Mouse (Mus musculus): ENCODE measurements around the gene Plod3.
A peak's percentile ranks its signal among the peaks of the same experiment; 100 is the strongest.

Gene Plod3

GRCm38 (mm10) chr5:137026092-137026491 lies 39.3 kb downstream of the Plod3 start, which contains the start of gene Vgf:
Vgf (plus strand) TSS chr5:137026392.
- no peak for DNase-seq

DNA sequence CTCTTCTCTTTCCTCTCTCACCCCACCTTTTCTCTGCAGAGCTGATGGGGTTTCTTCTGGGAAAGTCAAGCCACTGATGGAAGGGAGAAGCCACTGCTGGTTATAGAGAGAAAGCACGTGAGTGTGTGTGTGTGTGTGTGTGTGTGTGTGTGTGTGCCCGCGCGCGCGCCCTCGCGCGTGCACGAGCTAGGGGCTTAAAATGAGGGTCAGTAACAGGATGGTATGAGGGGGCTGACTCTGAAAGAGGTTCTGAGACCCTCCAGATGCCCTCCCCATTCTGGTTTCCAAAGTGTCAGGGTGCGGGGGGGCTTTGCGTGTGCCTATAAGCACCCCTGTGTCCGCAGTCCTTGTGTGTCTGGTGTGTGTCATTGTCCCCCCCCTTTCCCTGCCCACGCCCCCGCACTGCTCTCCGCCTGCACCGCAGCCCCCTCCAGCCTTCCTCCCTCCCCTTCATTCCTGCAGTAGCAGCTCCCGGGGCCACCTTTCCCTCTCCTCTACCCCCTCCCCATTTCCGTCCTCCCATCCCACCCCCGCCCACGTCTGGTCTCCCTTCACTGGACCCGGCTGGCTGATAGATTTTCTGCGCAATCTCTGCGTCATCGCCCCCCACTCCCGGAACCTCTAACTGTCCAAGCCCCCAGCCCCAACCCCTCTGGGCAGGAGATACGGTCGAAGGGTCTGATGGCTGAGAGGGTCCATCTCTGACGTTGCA lies 41.9 kb downstream of the Plod3 start:
- no peak for DNase-seq

DNA sequence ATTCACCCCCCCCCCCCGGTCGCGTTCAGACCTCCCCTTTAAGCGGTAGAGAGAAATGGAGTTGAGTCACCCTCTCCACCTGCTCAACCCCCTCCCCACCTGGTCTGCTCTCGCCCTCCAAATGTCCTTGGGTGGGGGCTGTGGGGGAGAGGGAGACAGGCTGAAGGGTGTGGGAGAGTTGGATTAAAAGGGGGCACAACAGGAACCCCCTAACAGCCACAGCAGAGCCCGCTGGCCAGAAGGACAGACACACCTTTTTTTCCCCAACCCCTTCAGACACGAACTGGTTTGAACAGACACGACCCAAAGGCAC lies 42.4 kb downstream of the Plod3 start:
- no peak for DNase-seq

DNA sequence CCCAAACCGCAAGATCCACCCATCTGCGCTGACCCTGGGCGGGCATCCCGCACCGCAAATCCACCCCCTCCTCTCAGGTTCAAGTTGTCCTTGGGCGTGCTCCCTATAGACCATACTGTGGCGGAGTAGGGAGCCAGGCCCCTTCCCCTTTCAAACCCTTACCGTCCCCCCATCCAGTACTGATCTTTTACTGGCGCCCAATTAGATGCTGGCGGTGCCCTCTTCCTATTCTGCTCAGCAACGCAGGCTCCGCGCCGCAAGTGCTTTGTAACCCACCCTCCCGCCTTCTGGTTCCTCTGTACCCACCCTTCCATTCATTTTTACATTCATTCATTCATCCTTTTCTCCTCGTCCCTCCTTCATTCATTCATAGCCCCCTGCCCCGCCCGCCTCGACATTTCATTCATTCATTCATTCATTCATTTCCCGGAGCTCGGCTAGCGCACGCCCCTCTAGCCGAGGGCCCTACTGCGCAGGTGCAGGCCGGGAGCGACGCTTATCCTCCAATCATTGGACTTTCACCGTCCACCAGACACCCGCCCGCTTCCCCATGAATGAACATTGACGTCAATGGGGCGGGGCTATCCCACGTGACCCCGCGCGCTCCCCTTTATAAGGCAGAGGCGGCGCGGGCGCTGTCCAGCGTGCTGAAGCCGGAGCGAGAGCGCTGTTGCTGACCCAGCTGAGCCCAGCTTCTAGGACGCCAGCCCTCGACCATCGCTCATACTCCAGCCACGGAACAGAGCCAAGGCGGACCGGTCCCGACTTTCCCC lies 43.0 kb downstream of the Plod3 start:
- peak; percentile 99 for DNase-seq

DNA sequence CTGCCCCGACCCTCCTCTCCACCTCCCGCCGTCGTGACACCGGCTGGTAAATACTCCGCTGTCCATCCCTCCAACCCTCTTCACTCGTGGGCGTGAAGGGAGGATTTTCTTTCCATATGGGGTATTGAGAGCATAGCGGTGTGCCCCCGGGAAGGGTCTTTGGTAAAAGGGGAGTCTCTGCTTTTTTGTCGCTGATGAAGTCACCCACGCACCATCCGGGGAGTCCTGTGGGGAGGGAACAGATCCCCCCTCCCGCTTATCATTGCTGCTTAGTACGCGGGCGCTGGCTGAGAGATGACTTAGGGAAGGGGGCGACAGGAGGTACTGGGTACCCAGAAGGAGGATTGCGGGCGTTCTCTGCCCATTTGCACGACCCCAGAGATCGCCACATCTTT lies 43.6 kb downstream of the Plod3 start:
- no peak for DNase-seq

- DNase-seq = peak in 1 of 2 experiments; percentile 19
Measured at GRCm38 (mm10) chr5:137031076-137032032, 44.5 kb downstream of the Plod3 start.

DNA sequence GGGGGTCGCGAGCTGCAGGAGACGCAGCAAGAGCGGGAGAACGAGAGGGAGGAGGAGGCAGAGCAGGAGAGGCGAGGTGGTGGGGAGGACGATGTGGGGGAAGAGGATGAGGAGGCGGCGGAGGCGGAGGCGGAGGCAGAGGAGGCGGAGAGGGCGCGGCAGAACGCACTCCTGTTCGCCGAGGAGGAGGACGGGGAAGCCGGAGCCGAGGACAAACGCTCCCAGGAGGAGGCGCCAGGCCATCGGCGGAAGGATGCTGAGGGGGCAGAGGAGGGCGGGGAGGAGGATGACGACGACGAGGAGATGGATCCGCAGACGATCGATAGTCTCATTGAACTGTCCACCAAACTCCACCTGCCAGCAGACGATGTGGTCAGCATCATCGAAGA lies 45.2 kb downstream of the Plod3 start:
- DNase-seq = peak; percentile 19 to 30

- DNase-seq = peak; percentile 86
Measured at GRCm38 (mm10) chr5:137032641-137033074, 45.8 kb downstream of the Plod3 start.

DNA sequence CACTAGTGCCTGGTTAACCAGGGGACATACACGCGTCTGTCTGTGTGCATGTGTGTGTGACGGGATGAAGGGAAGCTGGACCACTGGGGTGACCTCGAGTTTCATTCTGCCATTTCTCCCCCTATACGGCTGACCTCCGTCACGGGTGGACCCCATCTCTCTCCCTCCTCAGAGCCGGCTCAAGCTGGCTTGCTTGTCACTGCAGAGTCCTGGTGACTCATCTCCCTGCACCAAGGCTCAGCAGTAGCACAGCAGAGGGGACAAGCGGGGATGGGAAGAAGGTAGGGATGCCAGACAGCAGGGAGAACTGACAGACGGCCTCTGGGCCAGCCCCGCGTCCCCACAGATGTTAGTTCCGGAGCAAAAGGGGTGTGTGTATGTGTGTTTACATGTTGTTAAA lies 49.4 kb downstream of the Plod3 start:
- DNase-seq = no peak

GRCm38 (mm10) chr5:137039453-137039852 lies 52.6 kb downstream of the Plod3 start:
- DNase-seq = no peak

DNA sequence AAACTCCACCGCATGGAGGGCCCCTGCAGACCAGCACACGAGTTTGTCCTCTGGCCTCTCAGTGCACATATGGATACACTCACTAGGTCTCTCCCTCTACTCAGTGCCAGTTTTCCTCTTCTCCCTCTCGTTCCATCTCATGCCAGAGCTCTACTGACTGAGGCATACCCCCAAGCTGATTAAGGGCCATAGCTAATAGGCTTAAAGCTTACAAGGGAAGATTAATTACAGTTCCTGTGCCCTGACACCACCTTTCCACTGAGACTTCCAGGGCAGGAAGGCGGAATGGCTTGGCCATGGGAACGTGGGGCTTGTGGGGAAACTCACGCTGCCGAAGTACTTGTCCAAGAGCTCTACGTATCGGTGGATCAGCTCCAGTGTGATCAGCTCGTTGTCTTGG lies 54.6 kb downstream of the Plod3 start:
- no peak for DNase-seq

DNA sequence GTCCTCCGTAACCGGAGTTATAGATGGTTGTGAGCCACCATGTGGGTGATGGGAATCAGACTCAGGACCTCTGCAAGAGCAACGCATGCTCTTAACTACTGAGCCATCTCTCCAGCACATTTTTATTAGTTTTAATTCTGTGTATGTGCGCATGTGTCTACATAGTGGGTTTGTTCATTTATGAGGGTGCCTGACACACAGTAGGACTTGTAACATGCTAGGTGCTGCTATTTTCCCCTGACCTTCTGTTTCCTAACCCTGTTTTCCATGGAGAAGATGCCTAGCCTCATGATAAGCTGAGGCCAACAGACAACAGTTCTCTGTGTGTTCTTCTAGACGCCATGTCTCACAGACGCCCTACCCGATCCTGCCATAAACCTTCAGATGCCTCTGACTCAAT lies 57.2 kb downstream of the Plod3 start:
- no peak for DNase-seq

GRCm38 (mm10) chr5:137045402-137046323 lies 58.8 kb downstream of the Plod3 start, which contains the start of gene Ap1s1:
Ap1s1 (minus strand) TSS chr5:137046135.
- peak; percentile 94 to 95 for DNase-seq
